Mouse (Mus musculus) naive thymus-derived CD4-positive, alpha-beta T cell, adult 5 months (primary cell): ENCODE data around the gene 3110018I06Rik. TPM values are rescaled to one million over a fixed set of nuclear protein-coding genes. Genes with fewer than 3 reads are reported as not detected.

Experiments used
- polyA plus RNA-seq: library from polyadenylated mRNA; unstranded; fragments of 100-300 nt; shearing (Covaris generic); gene quantifications from one replicate; pipeline ENCODE4 v1.2.1, GENCODE M21; 2017

The 3110018I06Rik gene
- polyA plus RNA-seq: not detected

DNA sequence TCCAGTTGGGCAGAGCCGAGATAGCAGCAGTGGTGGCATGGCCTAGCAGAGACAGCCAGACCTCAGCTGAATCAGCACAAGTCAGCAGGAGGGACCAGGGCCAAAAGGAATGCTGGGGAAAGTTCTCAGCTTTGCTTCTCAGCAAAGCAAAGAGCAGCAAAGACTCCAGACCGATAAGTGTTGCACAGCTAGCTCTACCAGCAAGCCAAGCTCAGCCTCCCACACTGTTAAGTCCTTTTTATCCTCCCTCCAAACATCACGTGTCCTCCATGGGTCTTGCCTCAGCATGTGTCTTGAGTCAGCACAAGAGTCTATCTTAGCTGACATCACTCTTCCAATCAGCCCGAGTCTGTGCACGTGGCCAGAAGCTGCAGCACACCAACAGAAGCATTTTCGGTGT lies at the start of gene 3110018I06Rik:
Gene 3110018I06Rik, plus strand, starts transcription at position 262 of the 400 bp plus-strand sequence.

